Comparison of ENCODE assay signal across 8 mouse cellular contexts in the genomic region with DNA sequence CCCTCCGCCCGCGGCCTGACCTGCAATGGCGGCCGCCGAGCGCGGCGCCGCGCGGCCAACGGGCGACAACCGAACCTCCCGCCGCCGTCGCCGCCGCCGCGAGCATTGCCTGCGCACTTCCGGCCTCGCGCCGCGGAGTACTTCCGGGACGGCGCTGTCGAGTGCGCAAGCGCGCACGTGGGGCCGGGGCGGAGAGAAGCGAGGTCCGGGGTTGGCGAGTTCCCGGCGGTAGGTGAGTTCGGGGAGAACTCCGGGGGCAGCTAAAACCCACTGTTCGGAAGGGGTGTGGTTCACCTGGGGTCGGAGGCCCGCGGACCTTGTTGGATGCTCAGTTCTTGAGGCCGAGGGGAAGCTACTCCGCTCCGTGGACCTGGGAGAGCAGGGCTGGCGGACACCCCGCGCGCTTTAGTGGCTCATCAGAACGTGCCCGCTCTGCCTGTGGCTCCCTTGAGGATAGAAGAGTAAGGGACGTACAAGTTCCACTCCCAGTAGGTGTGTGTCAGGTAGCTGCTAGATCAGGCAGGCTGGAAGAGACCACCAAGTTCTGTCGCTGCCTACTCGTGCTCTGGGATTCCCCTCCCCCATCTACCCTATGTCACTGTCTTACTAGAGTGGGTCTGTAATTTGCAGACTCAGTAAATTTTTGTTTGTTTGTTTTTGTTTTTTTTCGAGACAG. TPM values are rescaled to one million over a fixed set of nuclear protein-coding genes. Genes with fewer than 3 reads are reported as not detected.
DNase-seq lines count a peak whose midpoint lies in the region; ATAC-seq and TF ChIP-seq lines count a peak whose summit lies in the region.

TSS of gene Utp4 (plus strand) at position 156 of the 676 bp plus-strand sequence.

- WGBS in kidney, embryonic 14.5 days, result under 1% methylated on average over 39 of the region's 63 CpGs
- WGBS in liver, adult 2 months, result under 1% methylated on average over 63 of the region's 63 CpGs

- H3K4me3 ChIP-seq in embryonic fibroblast, embryonic 13.5 days (ENCODE audit: insufficient read depth, low read length), result peak within 1 kb of the TSS; percentile 99
- peak within 1 kb of the TSS; percentile 91 for H3K4me3 ChIP-seq in kidney, embryonic 14.5 days (ENCODE audit: low read length)
- peak within 1 kb of the TSS; percentile 99 for H3K4me3 ChIP-seq in liver, adult 2 months (ENCODE audit: insufficient read depth, low read depth, low read length)

- H3K36me3 ChIP-seq in kidney, embryonic 14.5 days (ENCODE audit: control insufficient read depth, insufficient read depth, low read length), result peaks cover 30% of the 10 kb centered on the region
- H3K36me3 ChIP-seq in liver, adult 2 months (ENCODE audit: control insufficient read depth, insufficient read depth, low read length), result peaks cover 18% of the 10 kb centered on the region

- no peak for TF ChIP-seq CTCF in embryonic fibroblast, embryonic 13.5 days (IDR thresholded peaks at IDR 0.05; ENCODE audit: borderline replicate concordance, insufficient read depth, low read length)
- TF ChIP-seq CTCF in liver, adult 2 months (IDR thresholded peaks at IDR 0.05; ENCODE audit: low read depth, low read length), result no peak

- peak; percentile 95 for ATAC-seq in kidney, embryonic 14.5 days (ENCODE audit: low FRiP score, low TSS enrichment)
- peak; percentile 69 for ATAC-seq in monocyte, adult 5-6 weeks (replicated peaks; ENCODE audit: insufficient number of reproducible peaks, low FRiP score, low TSS enrichment, poor library complexity, severe bottlenecking)

- H3K27me3 ChIP-seq in kidney, embryonic 14.5 days (ENCODE audit: control insufficient read depth, insufficient read depth, low read length), result no peaks in the 10 kb centered on the region
- H3K27me3 ChIP-seq in liver, adult 2 months (ENCODE audit: control insufficient read depth, insufficient read depth, low read length), result no peaks in the 10 kb centered on the region

- peak within 1 kb of the TSS; percentile 60 for H3K4me2 ChIP-seq in kidney, embryonic 14.5 days (replicated peaks; ENCODE audit: low read depth, low read length)

- DNase-seq in CD4-positive, CD25-positive, alpha-beta regulatory T cell, adult 2 months (ENCODE audit: low read depth, low spot score), result peak; percentile 95
- peak; percentile 91 for DNase-seq in brain, adult 2 months (ENCODE audit: low read depth, low spot score)
- peak; percentile 84 to 87 for DNase-seq in heart, adult 9 months (ENCODE audit: low spot score in 2 of 2)
- peak; percentile 52 for DNase-seq in liver, adult 2 months (ENCODE audit: extremely low read depth, low read depth, low spot score)
- DNase-seq in spleen, postnatal 36 days (ENCODE audit: low spot score in 2 of 2), result peak; percentile 86

- H3K27ac ChIP-seq in embryonic fibroblast, embryonic 13.5 days (ENCODE audit: insufficient read depth, low read length), result peak within 1 kb of the TSS; percentile 87
- peak within 1 kb of the TSS; percentile 98 for H3K27ac ChIP-seq in kidney, embryonic 14.5 days (ENCODE audit: low read depth, low read length)
- H3K27ac ChIP-seq in liver, adult 2 months (replicated peaks; ENCODE audit: insufficient read depth, low read depth, low read length), result peak within 1 kb of the TSS; percentile 68

- TF ChIP-seq POLR2A in embryonic fibroblast, embryonic 13.5 days (IDR thresholded peaks at IDR 0.05; ENCODE audit: low read depth, low read length), result peak; percentile 65
- peak; percentile 52; the same call in 1 of the 2 replicates for TF ChIP-seq POLR2A in liver, adult 2 months (IDR thresholded peaks at IDR 0.05; ENCODE audit: extremely low read depth, insufficient read depth, low read length)

- peaks cover 19% of the 10 kb centered on the region for H3K4me1 ChIP-seq in embryonic fibroblast, embryonic 13.5 days (ENCODE audit: control insufficient read depth, insufficient read depth, low read length)
- H3K4me1 ChIP-seq in kidney, embryonic 14.5 days (ENCODE audit: control insufficient read depth, insufficient read depth, low read length), result peaks cover 20% of the 10 kb centered on the region
- peaks cover 4% of the 10 kb centered on the region for H3K4me1 ChIP-seq in liver, adult 2 months (ENCODE audit: control insufficient read depth, insufficient read depth, low read length)

- peaks cover 19% of the 10 kb centered on the region for H3K79me2 ChIP-seq in liver, adult 2 months (ENCODE audit: control insufficient read depth, insufficient read depth, low read length)

- H3K9me3 ChIP-seq in kidney, embryonic 14.5 days (ENCODE audit: control insufficient read depth, low read length), result no peaks in the 10 kb centered on the region

- peak within 1 kb of the TSS; percentile 99 for H3K9ac ChIP-seq in kidney, embryonic 14.5 days (ENCODE audit: low read depth, low read length)
- peak within 1 kb of the TSS; percentile 96 for H3K9ac ChIP-seq in liver, adult 2 months (ENCODE audit: low read depth, low read length)

RNA-seq across cellular contexts. Expression of gene Utp4, which starts in this region (rescaled TPM):
- polyA plus RNA-seq in embryonic fibroblast, embryonic 13.5 days (2011; ENCODE audit: insufficient read length, low read depth, missing spikeins), result 46.9 and 57.5 TPM in 2 replicates
- polyA plus RNA-seq in kidney, embryonic 14.5 days (2014; fragmentation: Nextera tagmentation; extraction: Ambion mirVana), result 72.7 and 92.6 TPM in 2 replicates
- 8.0 and 9.3 TPM in 2 replicates for total RNA-seq in liver, adult 2 months (2014; rRNA removed)
- 11.8 and 14.9 TPM in 2 replicates for polyA plus RNA-seq in liver, adult 2 months (2012; rRNA removed)
- 11.8 to 14.7 TPM (median 13.0 TPM) in 3 replicates for total RNA-seq in monocyte, adult 5-6 weeks (2017)

Comparison
In these comparisons a context has a peak if more than half of its experiments do, and no peak if none do; other contexts are left out.
1. Peak in every context shown above with its lines: DNase-seq, ATAC-seq, H3K4me3 ChIP-seq and H3K27ac ChIP-seq.